Mouse (Mus musculus) effector memory CD4-positive, alpha-beta T cell, adult 5 months (primary cell): ENCODE measurements around the gene Cfap20. TPM values are rescaled to one million over a fixed set of nuclear protein-coding genes. Genes with fewer than 3 reads are reported as not detected.

Experiments used
- polyA plus RNA-seq: library from polyadenylated mRNA; unstranded; fragments of 100-300 nt; shearing (Covaris generic); gene quantifications from one replicate; pipeline ENCODE4 v1.2.1, GENCODE M21; 2017

The Cfap20 gene
- 45.7 TPM for polyA plus RNA-seq

DNA sequence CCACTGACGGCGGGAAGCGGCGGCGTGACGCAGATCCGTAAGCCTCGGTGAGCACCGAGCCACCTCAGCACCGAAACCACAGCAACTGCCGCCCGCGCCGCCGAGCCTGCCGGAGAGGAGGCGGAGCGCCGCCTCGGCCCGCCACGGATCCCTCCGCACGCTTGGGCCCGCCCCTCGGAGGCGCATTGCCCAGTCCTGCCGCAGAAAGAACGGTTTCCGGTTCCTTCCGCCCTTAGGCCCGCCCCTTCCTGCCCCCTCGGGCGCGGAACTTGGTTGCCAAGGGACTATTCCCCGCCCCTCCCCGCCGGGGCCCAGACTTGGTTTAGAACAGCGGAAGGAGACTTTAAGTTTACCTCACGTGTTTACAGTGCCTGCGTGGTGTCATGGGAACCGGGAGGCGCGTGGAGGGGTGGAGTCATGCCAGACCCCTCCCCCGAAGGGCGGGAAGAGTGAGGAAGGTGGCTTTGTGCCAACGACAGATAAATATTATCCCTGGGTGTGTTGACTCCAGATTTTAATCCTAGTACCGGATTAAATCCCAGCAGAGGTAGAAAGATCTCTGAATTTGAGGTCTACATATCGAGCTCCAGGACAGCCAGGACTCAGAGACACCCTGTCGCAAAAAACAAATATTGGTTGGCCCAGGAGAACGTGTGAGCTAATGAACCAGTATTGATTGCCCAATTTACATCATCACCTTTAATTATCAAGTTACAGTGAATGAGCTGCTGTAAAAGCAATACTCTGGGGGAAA lies at the start of gene Cfap20:
Cfap20 (minus strand) TSS at position 184 of the 754 bp plus-strand sequence.

Other genes with a start within 250 kb of the Cfap20 start
- gene Kifc3, start 232.1 kb downstream of the Cfap20 start, polyA plus RNA-seq = not detected
- gene Cngb1, start 128.3 kb downstream of the Cfap20 start, polyA plus RNA-seq = not detected
- not detected for gene Tepp, start 124.3 kb downstream of the Cfap20 start, polyA plus RNA-seq
- gene Zfp319, start 102.9 kb downstream of the Cfap20 start, polyA plus RNA-seq = 6.1 TPM
- 47.6 TPM for gene Usb1, start 102.6 kb downstream of the Cfap20 start, polyA plus RNA-seq
- gene Mmp15, start 82.6 kb downstream of the Cfap20 start, polyA plus RNA-seq = 0.29 TPM
- gene Csnk2a2, start 55.2 kb upstream of the Cfap20 start, polyA plus RNA-seq = 39.7 TPM
- gene Ccdc113, start 99.2 kb upstream of the Cfap20 start, polyA plus RNA-seq = not detected
- not detected for gene Prss54, start 141.5 kb upstream of the Cfap20 start, polyA plus RNA-seq
- 4.8 TPM for gene Gins3, start 198.6 kb upstream of the Cfap20 start, polyA plus RNA-seq
- 1.5 TPM for gene Ndrg4, start 242.1 kb upstream of the Cfap20 start, polyA plus RNA-seq